Mouse (Mus musculus) G1E (cell line): ENCODE results near the gene N4bp2l1. TPM values are rescaled to one million over a fixed set of nuclear protein-coding genes. Genes with fewer than 3 reads are reported as not detected.
A peak's percentile ranks its signal among the peaks of the same experiment; 100 is the strongest.

Experiments
- ATAC-seq: 2 replicates; pipeline ENCODE4 v1.8.0; 2016; ENCODE audit warnings: mild to moderate bottlenecking; ENCODE audit not compliant: insufficient number of reproducible peaks, poor library complexity, low FRiP score, severe bottlenecking; ENCODE audit errors: extremely low read depth
- DNase-seq: peaks from one replicate; pipeline ENCODE4 v3.0.0; 2012; ENCODE audit warnings: low spot score
- H3K27me3 ChIP-seq: 2 replicates; pipeline ENCODE4 v1.6.1; 2012; ENCODE audit warnings: mild to moderate bottlenecking, low read length, inconsistent platforms; ENCODE audit not compliant: insufficient read depth
- H3K36me3 ChIP-seq: replicated peaks from 2 replicates; pipeline ENCODE3; 2012; ENCODE audit warnings: mild to moderate bottlenecking, inconsistent platforms
- H3K4me1 ChIP-seq: 2 replicates; pipeline ENCODE4 v1.6.1; 2012; ENCODE audit warnings: low read depth, low read length, inconsistent platforms, mixed read lengths; ENCODE audit not compliant: insufficient read depth
- H3K4me3 ChIP-seq: 2 replicates; pipeline ENCODE4 v1.5.1; 2012; ENCODE audit warnings: low read depth, mild to moderate bottlenecking, inconsistent platforms, low read length, moderate library complexity, mixed read lengths
- H3K9me3 ChIP-seq: replicated peaks from 2 replicates; pipeline ENCODE4 v1.6.1; 2012; ENCODE audit warnings: inconsistent platforms
- CTCF ChIP-seq: IDR thresholded peaks from 2 replicates; pipeline ENCODE4 v1.5.1; 2012; ENCODE audit warnings: low read depth, low read length, inconsistent platforms, mixed read lengths
- GATA1 ChIP-seq: IDR thresholded peaks from 2 replicates; pipeline ENCODE4 v1.6.1; 2012; ENCODE audit warnings: borderline replicate concordance, low read length, inconsistent platforms, mixed read lengths
- GATA2 ChIP-seq: IDR thresholded peaks from 2 replicates; pipeline ENCODE4 v1.6.1; 2012; ENCODE audit warnings: low read depth, low read length, inconsistent platforms, borderline replicate concordance
- POLR2AphosphoS5 ChIP-seq: IDR thresholded peaks from 2 replicates; pipeline ENCODE4 v1.6.1; 2012; ENCODE audit warnings: low read depth, low read length, inconsistent platforms; ENCODE audit not compliant: insufficient replicate concordance
- TAL1 ChIP-seq: conservative IDR thresholded peaks from 2 replicates; pipeline ENCODE4 v1.6.1; 2012; ENCODE audit warnings: low read depth, low read length, inconsistent platforms, mixed read lengths
- polyA plus RNA-seq: library from polyadenylated mRNA; stranded (reverse); fragments of >175 nt; gene quantifications from 2 replicates; pipeline ENCODE4 v1.2.3, GENCODE M21; 2012
- total RNA-seq, 2 experiments: library from RNA; stranded (forward) in 1 of 2; stranded (reverse) in 1 of 2; fragments of 200-1000 nt in 1 of 2; fragments of >200 nt in 1 of 2; fragmentation: Nextera tagmentation in 1 of 2; gene quantifications; 2 replicates each; pipeline ENCODE4 v1.2.3; 2014 to 2017

The N4bp2l1 gene
- total and polyA plus RNA-seq, 3 experiments = 4.0 to 12.0 (median 5.5) TPM

- H3K4me1 ChIP-seq = no peaks in the 10 kb centered on the region; the same call in 1 of the 2 replicates
Measured at GRCm38 (mm10) chr5:150622792-150623191, 25.8 kb upstream of the N4bp2l1 start.

GRCm38 (mm10) chr5:150621592-150621991 is 24.6 kb upstream of the N4bp2l1 start:
- H3K27me3 ChIP-seq = no peaks in the 10 kb centered on the region
- H3K4me3 ChIP-seq = no peak overlapping the region
- H3K9me3 ChIP-seq = no peaks in the 10 kb centered on the region
- no peaks in the 10 kb centered on the region; the same call in 1 of the 2 replicates for H3K4me1 ChIP-seq
- TF ChIP-seq POLR2AphosphoS5 (no peak), GATA1 (no peak), CTCF (no peak), TAL1 (no peak), GATA2 (no peak)
- H3K36me3 ChIP-seq = peaks cover 29% of the 10 kb centered on the region
- ATAC-seq (peak; percentile 30), DNase-seq (peak; percentile 7)

More at GRCm38 (mm10) chr5:150622792-150623191, 25.8 kb upstream of the N4bp2l1 start:
- Histone ChIP-seq H3K9me3 (no peaks in the 10 kb centered on the region), H3K4me3 (no peak overlapping the region), H3K36me3 (peaks cover 32% of the 10 kb centered on the region), H3K27me3 (no peaks in the 10 kb centered on the region)
- ATAC-seq (no peak), DNase-seq (no peak)
- no peak for TF ChIP-seq CTCF
- TF ChIP-seq GATA2 = no peak
- no peak for TF ChIP-seq TAL1
- no peak for TF ChIP-seq GATA1
- no peak for TF ChIP-seq POLR2AphosphoS5

- no peaks in the 10 kb centered on the region; the same call in 1 of the 2 replicates for H3K4me1 ChIP-seq
- TF ChIP-seq CTCF (no peak), POLR2AphosphoS5 (no peak), GATA2 (no peak), TAL1 (no peak), GATA1 (no peak)
- no peak overlapping the region for H3K4me3 ChIP-seq
- H3K36me3 ChIP-seq = peaks cover 27% of the 10 kb centered on the region
- ATAC-seq (no peak), DNase-seq (no peak)
- no peaks in the 10 kb centered on the region for H3K9me3 ChIP-seq
- H3K27me3 ChIP-seq = no peaks in the 10 kb centered on the region
Measured at GRCm38 (mm10) chr5:150620588-150621135, 23.7 kb upstream of the N4bp2l1 start.

DNA sequence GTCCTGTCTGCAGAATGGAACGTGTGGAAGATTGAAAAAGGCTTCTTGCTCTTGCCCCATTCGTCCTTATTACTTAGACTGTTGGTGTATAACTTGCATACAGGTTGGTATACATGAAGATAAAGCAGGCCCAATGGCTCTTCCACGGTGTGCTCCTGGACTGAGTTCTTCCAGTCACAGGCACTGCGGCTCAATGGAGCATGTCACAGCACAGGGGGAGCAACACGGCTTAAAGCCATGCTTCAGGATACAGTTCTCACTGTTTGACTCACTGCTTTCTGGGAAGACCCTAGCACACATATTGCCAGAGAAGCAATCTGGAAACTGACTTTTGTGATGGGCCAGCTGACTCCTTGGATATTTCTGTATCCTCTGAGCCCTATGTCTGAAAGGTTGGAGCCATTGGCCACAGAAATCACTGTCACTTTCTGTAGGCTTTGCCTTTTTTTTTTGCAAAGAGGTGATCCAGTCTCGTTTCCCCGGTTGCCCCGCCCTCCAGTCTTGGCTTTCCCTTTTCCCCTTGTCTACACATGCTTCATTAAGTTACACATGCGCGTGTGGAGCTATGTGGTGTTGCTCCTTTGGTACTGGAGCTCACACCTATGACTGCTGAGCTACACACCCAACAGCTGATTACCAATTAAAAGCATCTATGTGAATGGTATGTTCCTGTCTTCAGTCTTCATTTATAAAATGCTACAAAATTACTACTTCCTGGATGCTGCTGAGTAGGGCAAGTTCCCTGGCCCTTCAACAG is 21.8 kb upstream of the N4bp2l1 start:
- no peak overlapping the region for H3K4me3 ChIP-seq
- H3K36me3 ChIP-seq = peaks cover 15% of the 10 kb centered on the region
- H3K27me3 ChIP-seq = no peaks in the 10 kb centered on the region
- no peaks in the 10 kb centered on the region; the same call in 1 of the 2 replicates for H3K4me1 ChIP-seq
- no peak for TF ChIP-seq GATA1
- TF ChIP-seq CTCF = no peak
- TF ChIP-seq GATA2 = no peak
- no peak for TF ChIP-seq POLR2AphosphoS5
- TF ChIP-seq TAL1 = no peak
- no peaks in the 10 kb centered on the region for H3K9me3 ChIP-seq
- ATAC-seq = no peak
- DNase-seq = no peak

DNA sequence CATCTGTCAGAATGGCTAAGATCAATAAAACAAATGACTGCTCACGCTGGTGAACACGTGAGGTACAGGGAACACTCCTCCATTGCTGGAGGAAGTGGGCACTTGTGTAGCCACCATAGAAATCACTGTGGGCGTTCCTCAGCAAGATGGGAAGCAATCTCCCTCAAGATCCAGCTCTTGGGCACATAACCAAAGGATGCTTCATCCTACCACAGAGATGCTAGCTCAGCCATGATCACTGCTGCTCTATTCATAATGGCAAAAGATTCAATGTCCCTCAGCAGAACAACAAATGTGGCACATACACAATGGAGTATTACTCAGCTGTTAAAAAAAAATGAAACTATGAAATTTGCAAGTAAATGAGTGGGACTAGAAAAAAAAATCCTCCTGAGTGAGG is 19.7 kb upstream of the N4bp2l1 start:
- H3K27me3 ChIP-seq = no peaks in the 10 kb centered on the region
- H3K36me3 ChIP-seq = peaks cover 11% of the 10 kb centered on the region
- no peak overlapping the region for H3K4me3 ChIP-seq
- no peak for DNase-seq
- H3K9me3 ChIP-seq = no peaks in the 10 kb centered on the region
- ATAC-seq = no peak
- TF ChIP-seq TAL1 (no peak), CTCF (no peak), POLR2AphosphoS5 (no peak), GATA2 (no peak), GATA1 (no peak)
- no peaks in the 10 kb centered on the region; the same call in 1 of the 2 replicates for H3K4me1 ChIP-seq

GRCm38 (mm10) chr5:150616216-150616615 is 19.2 kb upstream of the N4bp2l1 start:
- TF ChIP-seq CTCF (no peak), TAL1 (no peak), GATA1 (no peak), GATA2 (no peak), POLR2AphosphoS5 (no peak)
- Histone ChIP-seq H3K4me3 (no peak overlapping the region), H3K36me3 (peaks cover 11% of the 10 kb centered on the region), H3K4me1 (no peaks in the 10 kb centered on the region), H3K9me3 (no peaks in the 10 kb centered on the region), H3K27me3 (no peaks in the 10 kb centered on the region)
- no peak for ATAC-seq
- DNase-seq = no peak
